Mouse (Mus musculus): Measurements from ENCODE around the gene Tnnc1.

Tnnc1 gene

GRCm38 (mm10) chr14:31211854-31212253 lies 3.7 kb downstream of the Tnnc1 start:
- TF ChIP-seq NANOG (IDR thresholded peaks at IDR 0.05; ENCODE audit: borderline replicate concordance, low read length) (no peak), CTCF (conservative IDR thresholded peaks at IDR 0.05; ENCODE audit: low read length) (no peak), POU5F1 (IDR thresholded peaks at IDR 0.05; ENCODE audit: borderline replicate concordance, low read length) (no peak)
- H3K27me3 ChIP-seq (ENCODE audit: insufficient read depth, low read length): peaks cover 11% of the 10 kb centered on the region
- no peaks in the 10 kb centered on the region for H3K9me3 ChIP-seq (ENCODE audit: low read length)
- H3K36me3 ChIP-seq (ENCODE audit: insufficient read depth, low read length): no peaks in the 10 kb centered on the region
- no peak overlapping the region for H3K4me3 ChIP-seq (replicated peaks; ENCODE audit: low read length)
- H3K4me1 ChIP-seq (replicated peaks; ENCODE audit: low read depth, low read length): peaks cover 26% of the 10 kb centered on the region

- Histone ChIP-seq H3K4me1 (replicated peaks; ENCODE audit: low read depth, low read length) (peaks cover 19% of the 10 kb centered on the region), H3K4me3 (replicated peaks; ENCODE audit: low read length) (no peak overlapping the region), H3K36me3 (ENCODE audit: insufficient read depth, low read length) (no peaks in the 10 kb centered on the region), H3K27me3 (ENCODE audit: insufficient read depth, low read length) (peaks cover 14% of the 10 kb centered on the region), H3K9me3 (ENCODE audit: low read length) (no peaks in the 10 kb centered on the region)
- TF ChIP-seq NANOG (IDR thresholded peaks at IDR 0.05; ENCODE audit: borderline replicate concordance, low read length) (no peak), CTCF (conservative IDR thresholded peaks at IDR 0.05; ENCODE audit: low read length) (no peak), POU5F1 (IDR thresholded peaks at IDR 0.05; ENCODE audit: borderline replicate concordance, low read length) (no peak)
These were observed 4.4 kb downstream of the Tnnc1 start for GRCm38 (mm10) chr14:31212499-31212898.

- Histone ChIP-seq H3K4me3 (replicated peaks; ENCODE audit: low read length) (no peak overlapping the region), H3K9me3 (ENCODE audit: low read length) (no peaks in the 10 kb centered on the region), H3K36me3 (ENCODE audit: insufficient read depth, low read length) (no peaks in the 10 kb centered on the region), H3K27me3 (ENCODE audit: insufficient read depth, low read length) (peaks cover 21% of the 10 kb centered on the region), H3K4me1 (replicated peaks; ENCODE audit: low read depth, low read length) (peaks cover 21% of the 10 kb centered on the region)
- no peak for TF ChIP-seq NANOG (IDR thresholded peaks at IDR 0.05; ENCODE audit: borderline replicate concordance, low read length)
- no peak for TF ChIP-seq POU5F1 (IDR thresholded peaks at IDR 0.05; ENCODE audit: borderline replicate concordance, low read length)
- no peak for TF ChIP-seq CTCF (conservative IDR thresholded peaks at IDR 0.05; ENCODE audit: low read length)
These were observed 5.8 kb downstream of the Tnnc1 start for GRCm38 (mm10) chr14:31213868-31214267.

- TF ChIP-seq POU5F1 (IDR thresholded peaks at IDR 0.05; ENCODE audit: borderline replicate concordance, low read length) (no peak), CTCF (conservative IDR thresholded peaks at IDR 0.05; ENCODE audit: low read length) (no peak), NANOG (IDR thresholded peaks at IDR 0.05; ENCODE audit: borderline replicate concordance, low read length) (no peak)
- Histone ChIP-seq H3K4me1 (replicated peaks; ENCODE audit: low read depth, low read length) (peaks cover 21% of the 10 kb centered on the region), H3K27me3 (ENCODE audit: insufficient read depth, low read length) (peaks cover 29% of the 10 kb centered on the region)
These were observed 6.6 kb downstream of the Tnnc1 start for GRCm38 (mm10) chr14:31214684-31215083.

GRCm38 (mm10) chr14:31215157-31216002 lies 7.3 kb downstream of the Tnnc1 start:
- H3K4me3 ChIP-seq (replicated peaks; ENCODE audit: low read length): peak overlapping the region; percentile 61
- peaks cover 21% of the 10 kb centered on the region for H3K4me1 ChIP-seq (replicated peaks; ENCODE audit: low read depth, low read length)
- no peaks in the 10 kb centered on the region for H3K9me3 ChIP-seq (ENCODE audit: low read length)
- TF ChIP-seq CTCF (conservative IDR thresholded peaks at IDR 0.05; ENCODE audit: low read length): peak; percentile 84
- TF ChIP-seq POU5F1 (IDR thresholded peaks at IDR 0.05; ENCODE audit: borderline replicate concordance, low read length): no peak
- peaks cover 30% of the 10 kb centered on the region for H3K27me3 ChIP-seq (ENCODE audit: insufficient read depth, low read length)
- no peaks in the 10 kb centered on the region for H3K36me3 ChIP-seq (ENCODE audit: insufficient read depth, low read length)

More at GRCm38 (mm10) chr14:31214684-31215083, 6.6 kb downstream of the Tnnc1 start:
- Histone ChIP-seq H3K4me3 (replicated peaks; ENCODE audit: low read length) (no peak overlapping the region), H3K36me3 (ENCODE audit: insufficient read depth, low read length) (no peaks in the 10 kb centered on the region), H3K9me3 (ENCODE audit: low read length) (no peaks in the 10 kb centered on the region)

- Histone ChIP-seq H3K9me3 (ENCODE audit: low read length) (no peaks in the 10 kb centered on the region), H3K36me3 (ENCODE audit: insufficient read depth, low read length) (no peaks in the 10 kb centered on the region), H3K4me1 (replicated peaks; ENCODE audit: low read depth, low read length) (peaks cover 24% of the 10 kb centered on the region), H3K4me3 (replicated peaks; ENCODE audit: low read length) (peak within 1 kb of the TSS; percentile 61), H3K27me3 (ENCODE audit: insufficient read depth, low read length) (peaks cover 43% of the 10 kb centered on the region)
- no peak for TF ChIP-seq POU5F1 (IDR thresholded peaks at IDR 0.05; ENCODE audit: borderline replicate concordance, low read length)
These were observed 8.7 kb downstream of the Tnnc1 start, which contains the start of gene Nisch for GRCm38 (mm10) chr14:31216846-31217245. Gene Nisch (minus strand): TSS chr14:31216946.

GRCm38 (mm10) chr14:31217666-31218065 lies 9.6 kb downstream of the Tnnc1 start, which contains the start of gene Sema3g:
Gene Sema3g (plus strand): TSS chr14:31217860.
- Histone ChIP-seq H3K4me3 (replicated peaks; ENCODE audit: low read length) (no peak within 1 kb of the TSS), H3K4me1 (replicated peaks; ENCODE audit: low read depth, low read length) (peaks cover 24% of the 10 kb centered on the region), H3K27me3 (ENCODE audit: insufficient read depth, low read length) (peaks cover 50% of the 10 kb centered on the region), H3K9me3 (ENCODE audit: low read length) (no peaks in the 10 kb centered on the region), H3K36me3 (ENCODE audit: insufficient read depth, low read length) (no peaks in the 10 kb centered on the region)
- no peak for TF ChIP-seq NANOG (IDR thresholded peaks at IDR 0.05; ENCODE audit: borderline replicate concordance, low read length)
- no peak; the same call in 1 of the 2 replicates for TF ChIP-seq CTCF (conservative IDR thresholded peaks at IDR 0.05; ENCODE audit: low read length)
- no peak for TF ChIP-seq POU5F1 (IDR thresholded peaks at IDR 0.05; ENCODE audit: borderline replicate concordance, low read length)

GRCm38 (mm10) chr14:31226978-31227377 lies 18.9 kb downstream of the Tnnc1 start:
- H3K27me3 ChIP-seq (ENCODE audit: insufficient read depth, low read length): peaks cover 82% of the 10 kb centered on the region
- no peaks in the 10 kb centered on the region for H3K36me3 ChIP-seq (ENCODE audit: insufficient read depth, low read length)
- H3K4me3 ChIP-seq (replicated peaks; ENCODE audit: low read length): no peak overlapping the region
- TF ChIP-seq CTCF (conservative IDR thresholded peaks at IDR 0.05; ENCODE audit: low read length) (no peak), NANOG (IDR thresholded peaks at IDR 0.05; ENCODE audit: borderline replicate concordance, low read length) (no peak), POU5F1 (IDR thresholded peaks at IDR 0.05; ENCODE audit: borderline replicate concordance, low read length) (no peak)
- H3K4me1 ChIP-seq (replicated peaks; ENCODE audit: low read depth, low read length): peaks cover 34% of the 10 kb centered on the region
- no peaks in the 10 kb centered on the region for H3K9me3 ChIP-seq (ENCODE audit: low read length)
